Mouse (Mus musculus): ENCODE data around the gene Mvk. TPM values are rescaled to one million over a fixed set of nuclear protein-coding genes. Genes with fewer than 3 reads are reported as not detected.

Mvk gene
- polyA plus RNA-seq (2012; rRNA removed), result 57.3 and 65.5 TPM in 2 replicates

GRCm38 (mm10) chr5:114443566-114444367 is at the start of gene Mvk, which contains the start of gene Mmab:
Gene Mvk, plus strand, starts transcription at chr5:114444269.
Gene Mmab, minus strand, starts transcription at chr5:114444060.

Other genes starting within 250 kb of the Mvk start
- 0.92 and 2.1 TPM in 2 replicates for gene Foxn4, start 170.5 kb upstream of the Mvk start, polyA plus RNA-seq (2012; rRNA removed)
- 1.1 and 2.1 TPM in 2 replicates for gene Myo1h, start 155.1 kb upstream of the Mvk start, polyA plus RNA-seq (2012; rRNA removed)
- gene Kctd10, start 63.8 kb upstream of the Mvk start, polyA plus RNA-seq (2012; rRNA removed), result 123 and 135 TPM in 2 replicates
- 90.5 and 103 TPM in 2 replicates for gene Ube3b, start 63.7 kb upstream of the Mvk start, polyA plus RNA-seq (2012; rRNA removed)
- 20.7 and 21.7 TPM in 2 replicates for gene Mmab, start 209 bp upstream of the Mvk start, polyA plus RNA-seq (2012; rRNA removed)
- gene Fam222a, start 123.7 kb downstream of the Mvk start, polyA plus RNA-seq (2012; rRNA removed), result 47.0 and 63.6 TPM in 2 replicates
- gene Trpv4, start 214.2 kb downstream of the Mvk start, polyA plus RNA-seq (2012; rRNA removed), result 15.0 and 18.1 TPM in 2 replicates
- gene Gltp, start 246.7 kb downstream of the Mvk start, polyA plus RNA-seq (2012; rRNA removed), result 89.3 and 108 TPM in 2 replicates